Mouse (Mus musculus) NIH3T3 (cell line): ENCODE data around the gene Nipa1.
A peak's percentile ranks its signal among the peaks of the same experiment; 100 is the strongest.
"Not testable (repeated sequence)": the region's sequence is repeated elsewhere in the genome, so short reads cannot be mapped to it uniquely, and the experiment has no call there.

Experiments
- DNase-seq: peaks from one replicate; pipeline ENCODE4 v3.0.0-alpha.2; 2012; ENCODE audit warnings: low read depth

Nipa1 gene

GRCm38 (mm10) chr7:56019930-56020253 lies at the start of gene Nipa1:
Gene Nipa1, minus strand, starts transcription at chr7:56019954.
- DNase-seq, result no peak

GRCm38 (mm10) chr7:56066634-56067033 lies 46.9 kb upstream of the Nipa1 start:
- no peak for DNase-seq

GRCm38 (mm10) chr7:56066136-56066535 lies 46.4 kb upstream of the Nipa1 start:
- DNase-seq, result peak; percentile 48

- DNase-seq, result peak; percentile 87
Observed at GRCm38 (mm10) chr7:56064876-56065275, 45.1 kb upstream of the Nipa1 start.

- no peak for DNase-seq
Observed at GRCm38 (mm10) chr7:56055338-56055737, 35.6 kb upstream of the Nipa1 start.

- DNase-seq, result no peak
Observed at GRCm38 (mm10) chr7:56052996-56053395, 33.2 kb upstream of the Nipa1 start.

- peak; percentile 60 for DNase-seq
Observed at GRCm38 (mm10) chr7:56050487-56050911, 30.7 kb upstream of the Nipa1 start.

GRCm38 (mm10) chr7:56049831-56050321 lies 30.1 kb upstream of the Nipa1 start, which contains the start of gene Herc2:
Gene Herc2, plus strand, starts transcription at chr7:56050196.
- DNase-seq, result peak; percentile 100

- DNase-seq, result no peak
Observed at GRCm38 (mm10) chr7:56047178-56047577, 27.4 kb upstream of the Nipa1 start.

- DNase-seq, result no peak
Observed at GRCm38 (mm10) chr7:56044267-56044629, 24.5 kb upstream of the Nipa1 start.

GRCm38 (mm10) chr7:56043577-56044266 lies 24.0 kb upstream of the Nipa1 start:
- DNase-seq, result no peak

GRCm38 (mm10) chr7:56042353-56042752 lies 22.6 kb upstream of the Nipa1 start:
- peak; percentile 88 for DNase-seq

- DNase-seq, result no peak
Observed at GRCm38 (mm10) chr7:56023586-56023985, 3.8 kb upstream of the Nipa1 start.

- DNase-seq, result peak; percentile 78
Observed at GRCm38 (mm10) chr7:56018972-56019929, 503 bp downstream of the Nipa1 start.

- DNase-seq, result no peak
Observed at GRCm38 (mm10) chr7:56018446-56018971, 1.2 kb downstream of the Nipa1 start.

GRCm38 (mm10) chr7:56017761-56018160 lies 2.0 kb downstream of the Nipa1 start:
- DNase-seq, result no peak

GRCm38 (mm10) chr7:56015837-56016236 lies 3.9 kb downstream of the Nipa1 start:
- no peak for DNase-seq

- DNase-seq, result no peak
Observed at GRCm38 (mm10) chr7:56015172-56015571, 4.6 kb downstream of the Nipa1 start.

GRCm38 (mm10) chr7:56014002-56014702 lies 5.6 kb downstream of the Nipa1 start:
- DNase-seq, result not testable (repeated sequence)

- no peak for DNase-seq
Observed at GRCm38 (mm10) chr7:56013261-56014001, 6.3 kb downstream of the Nipa1 start.

GRCm38 (mm10) chr7:56011018-56011333 lies 8.8 kb downstream of the Nipa1 start:
- DNase-seq, result no peak
